Mouse (Mus musculus) neural tube, embryonic 12.5 days (tissue): ENCODE data around the gene Mcu. TPM values are rescaled to one million over a fixed set of nuclear protein-coding genes. Genes with fewer than 3 reads are reported as not detected.

ENCODE experiments used
- ATAC-seq: fragments of 200-750 bp; cut with Nextera tagmentation; 2 replicates; pipeline ENCODE4 v1.8.0; 2017; ENCODE audit warnings: low read depth, mild to moderate bottlenecking, moderate TSS enrichment, moderate library complexity; ENCODE audit not compliant: low FRiP score
- H3K27ac ChIP-seq: fragments of 300-500 bp; sonication (generic); 2 replicates; pipeline ENCODE4 v1.5.1; 2016
- H3K27me3 ChIP-seq: fragments of 300-500 bp; sonication (generic); replicated peaks from 2 replicates; pipeline ENCODE4 v1.6.1; 2016; ENCODE audit warnings: mild to moderate bottlenecking
- H3K36me3 ChIP-seq: fragments of 300-500 bp; sonication (generic); 2 replicates; pipeline ENCODE4 v1.6.1; 2016; ENCODE audit warnings: mild to moderate bottlenecking
- H3K4me1 ChIP-seq: fragments of 300-500 bp; sonication (generic); 2 replicates; pipeline ENCODE4 v1.6.1; 2016
- H3K4me2 ChIP-seq: fragments of 300-500 bp; sonication (generic); replicated peaks from 2 replicates; pipeline ENCODE4 v1.6.1; 2016; ENCODE audit warnings: mild to moderate bottlenecking
- H3K4me3 ChIP-seq: fragments of 300-500 bp; sonication (generic); 2 replicates; pipeline ENCODE4 v1.5.1; 2016
- H3K9ac ChIP-seq: fragments of 300-500 bp; sonication (generic); 2 replicates; pipeline ENCODE4 v1.6.1; 2016; ENCODE audit warnings: mild to moderate bottlenecking
- H3K9me3 ChIP-seq: fragments of 300-500 bp; sonication (generic); 2 replicates; pipeline ENCODE4 v1.6.1; 2016; ENCODE audit warnings: mild to moderate bottlenecking
- WGBS: fragments of 180-500 bp; shearing (Covaris S2); methylation state at CpG from one replicate; pipeline ENCODE4 v1.1.7; 2016; 5-methylcytosine and 5-hydroxymethylcytosine counted together
- polyA plus RNA-seq: library from polyadenylated mRNA; unstranded; fragments of >200 nt; fragmentation: Nextera tagmentation; extraction: Ambion mirVana; gene quantifications from 2 replicates; pipeline ENCODE4 v1.2.1, GENCODE M21; 2016

Mcu gene
- polyA plus RNA-seq, 1 experiment from 2014 or later, result 26.5 TPM

- WGBS, result 92% methylated on average over 3 of the region's 3 CpGs
- Histone ChIP-seq H3K27me3 (no peaks in the 10 kb centered on the region), H3K4me3 (no peak overlapping the region), H3K9ac (no peak overlapping the region), H3K9me3 (no peaks in the 10 kb centered on the region), H3K4me2 (no peak overlapping the region), H3K36me3 (peaks cover 4% of the 10 kb centered on the region; the same call in 1 of the 2 replicates), H3K4me1 (peaks cover 8% of the 10 kb centered on the region), H3K27ac (no peak overlapping the region)
- no peak for ATAC-seq
Observed at GRCm38 (mm10) chr10:59579645-59580044, 36.8 kb downstream of the Mcu start.

- Histone ChIP-seq H3K36me3 (no peaks in the 10 kb centered on the region), H3K27ac (no peak overlapping the region), H3K4me2 (peak overlapping the region; percentile 9; the same call in 1 of the 2 replicates), H3K4me3 (no peak overlapping the region), H3K4me1 (peaks cover 8% of the 10 kb centered on the region), H3K27me3 (no peaks in the 10 kb centered on the region), H3K9ac (no peak overlapping the region), H3K9me3 (no peaks in the 10 kb centered on the region)
- no peak for ATAC-seq
- WGBS, result 67% methylated on average over 12 of the region's 12 CpGs
Observed at GRCm38 (mm10) chr10:59577871-59578801, 38.4 kb downstream of the Mcu start.

GRCm38 (mm10) chr10:59576305-59576704 lies 40.2 kb downstream of the Mcu start:
- Histone ChIP-seq H3K9me3 (peaks cover 5% of the 10 kb centered on the region; the same call in 1 of the 2 replicates), H3K27ac (no peak overlapping the region), H3K9ac (no peak overlapping the region), H3K4me2 (no peak overlapping the region), H3K27me3 (no peaks in the 10 kb centered on the region), H3K4me1 (peaks cover 8% of the 10 kb centered on the region), H3K4me3 (no peak overlapping the region), H3K36me3 (no peaks in the 10 kb centered on the region)
- no peak for ATAC-seq
- 62% methylated on average over 5 of the region's 5 CpGs for WGBS

GRCm38 (mm10) chr10:59571964-59572363 lies 44.5 kb downstream of the Mcu start:
- H3K36me3 ChIP-seq, result no peaks in the 10 kb centered on the region
- no peak overlapping the region for H3K27ac ChIP-seq
- WGBS, result 88% methylated on average over 5 of the region's 5 CpGs
- no peak for ATAC-seq
- peaks cover 5% of the 10 kb centered on the region; the same call in 1 of the 2 replicates for H3K9me3 ChIP-seq
- H3K4me1 ChIP-seq, result no peaks in the 10 kb centered on the region
- no peak overlapping the region for H3K9ac ChIP-seq
- no peak overlapping the region for H3K4me3 ChIP-seq
- H3K27me3 ChIP-seq, result no peaks in the 10 kb centered on the region
- H3K4me2 ChIP-seq, result no peak overlapping the region

- Histone ChIP-seq H3K4me2 (no peak overlapping the region), H3K27me3 (no peaks in the 10 kb centered on the region), H3K4me1 (no peaks in the 10 kb centered on the region), H3K4me3 (no peak overlapping the region), H3K27ac (no peak overlapping the region), H3K9me3 (peaks cover 5% of the 10 kb centered on the region; the same call in 1 of the 2 replicates), H3K36me3 (no peaks in the 10 kb centered on the region), H3K9ac (no peak overlapping the region)
- WGBS, result 97% methylated on average over 4 of the region's 4 CpGs
- no peak for ATAC-seq
Observed at GRCm38 (mm10) chr10:59571273-59571672, 45.2 kb downstream of the Mcu start.

GRCm38 (mm10) chr10:59570780-59571179 lies 45.7 kb downstream of the Mcu start:
- Histone ChIP-seq H3K9ac (no peak overlapping the region), H3K4me2 (no peak overlapping the region), H3K4me1 (peaks cover 4% of the 10 kb centered on the region; the same call in 1 of the 2 replicates), H3K9me3 (peaks cover 5% of the 10 kb centered on the region; the same call in 1 of the 2 replicates), H3K27ac (no peak overlapping the region), H3K4me3 (no peak overlapping the region), H3K36me3 (no peaks in the 10 kb centered on the region), H3K27me3 (no peaks in the 10 kb centered on the region)
- no peak for ATAC-seq
- WGBS, result 78% methylated on average over 2 of the region's 2 CpGs

- H3K9me3 ChIP-seq, result peaks cover 5% of the 10 kb centered on the region; the same call in 1 of the 2 replicates
- no peak for ATAC-seq
- H3K4me3 ChIP-seq, result no peak overlapping the region
- no peak overlapping the region for H3K27ac ChIP-seq
- H3K4me2 ChIP-seq, result no peak overlapping the region
- WGBS, result 80% methylated on average over 6 of the region's 6 CpGs
- no peaks in the 10 kb centered on the region for H3K36me3 ChIP-seq
- peaks cover 4% of the 10 kb centered on the region; the same call in 1 of the 2 replicates for H3K4me1 ChIP-seq
- H3K27me3 ChIP-seq, result no peaks in the 10 kb centered on the region
- H3K9ac ChIP-seq, result no peak overlapping the region
Observed at GRCm38 (mm10) chr10:59570360-59570759, 46.1 kb downstream of the Mcu start.

- no peak overlapping the region for H3K4me2 ChIP-seq
- no peak for ATAC-seq
- no peak overlapping the region for H3K27ac ChIP-seq
- no peak overlapping the region for H3K9ac ChIP-seq
- peaks cover 4% of the 10 kb centered on the region; the same call in 1 of the 2 replicates for H3K4me1 ChIP-seq
- WGBS, result 93% methylated on average over 1 of the region's 1 CpGs
- peaks cover 5% of the 10 kb centered on the region; the same call in 1 of the 2 replicates for H3K9me3 ChIP-seq
- no peaks in the 10 kb centered on the region for H3K27me3 ChIP-seq
- no peaks in the 10 kb centered on the region for H3K36me3 ChIP-seq
- no peak overlapping the region for H3K4me3 ChIP-seq
Observed at GRCm38 (mm10) chr10:59569481-59569869, 47.0 kb downstream of the Mcu start.

GRCm38 (mm10) chr10:59568665-59569480 lies 47.6 kb downstream of the Mcu start:
- no peak overlapping the region for H3K27ac ChIP-seq
- H3K4me1 ChIP-seq, result peaks cover 4% of the 10 kb centered on the region; the same call in 1 of the 2 replicates
- no peak overlapping the region for H3K4me2 ChIP-seq
- H3K36me3 ChIP-seq, result no peaks in the 10 kb centered on the region
- no peak overlapping the region for H3K4me3 ChIP-seq
- ATAC-seq, result no peak
- peaks cover 5% of the 10 kb centered on the region; the same call in 1 of the 2 replicates for H3K9me3 ChIP-seq
- H3K27me3 ChIP-seq, result no peaks in the 10 kb centered on the region
- no peak overlapping the region for H3K9ac ChIP-seq
- 70% methylated on average over 10 of the region's 10 CpGs for WGBS

- Histone ChIP-seq H3K36me3 (no peaks in the 10 kb centered on the region), H3K4me2 (no peak overlapping the region), H3K9me3 (no peaks in the 10 kb centered on the region), H3K4me3 (no peak overlapping the region), H3K27ac (no peak overlapping the region), H3K4me1 (peaks cover 4% of the 10 kb centered on the region; the same call in 1 of the 2 replicates), H3K27me3 (no peaks in the 10 kb centered on the region), H3K9ac (no peak overlapping the region)
- no peak for ATAC-seq
- 91% methylated on average over 13 of the region's 13 CpGs for WGBS
Observed at GRCm38 (mm10) chr10:59566968-59567367, 49.5 kb downstream of the Mcu start.

- H3K4me3 ChIP-seq, result no peak overlapping the region
- H3K4me1 ChIP-seq, result peaks cover 4% of the 10 kb centered on the region; the same call in 1 of the 2 replicates
- H3K27me3 ChIP-seq, result no peaks in the 10 kb centered on the region
- no peak for ATAC-seq
- no peaks in the 10 kb centered on the region for H3K36me3 ChIP-seq
- no peak overlapping the region for H3K9ac ChIP-seq
- no peaks in the 10 kb centered on the region for H3K9me3 ChIP-seq
- no peak overlapping the region for H3K27ac ChIP-seq
- H3K4me2 ChIP-seq, result no peak overlapping the region
- WGBS, result 58% methylated on average over 2 of the region's 2 CpGs
Observed at GRCm38 (mm10) chr10:59565995-59566410, 50.5 kb downstream of the Mcu start.

GRCm38 (mm10) chr10:59564551-59564950 lies 51.9 kb downstream of the Mcu start:
- Histone ChIP-seq H3K4me3 (no peak overlapping the region), H3K9ac (no peak overlapping the region), H3K27me3 (no peaks in the 10 kb centered on the region), H3K36me3 (no peaks in the 10 kb centered on the region), H3K4me2 (no peak overlapping the region), H3K4me1 (peaks cover 4% of the 10 kb centered on the region; the same call in 1 of the 2 replicates), H3K9me3 (no peaks in the 10 kb centered on the region), H3K27ac (no peak overlapping the region)
- 86% methylated on average over 5 of the region's 5 CpGs for WGBS
- ATAC-seq, result no peak
